Mouse (Mus musculus): Measurements from ENCODE around the gene Gm21721. TPM values are rescaled to one million over a fixed set of nuclear protein-coding genes. Genes with fewer than 3 reads are reported as not detected.
"Not testable (repeated sequence)": the region's sequence is repeated elsewhere in the genome, so short reads cannot be mapped to it uniquely, and the experiment has no call there.

The Gm21721 gene
- polyA plus RNA-seq (2012; rRNA removed), result not detected in 2 replicates

GRCm38 (mm10) chrY:9202090-9202489, at the start of gene Gm21721:
Gene Gm21721, minus strand, starts transcription at chrY:9202190.
- DNase-seq (ENCODE audit: low spot score), result not testable (repeated sequence)

Other genes with a start within 250 kb of the Gm21721 start
- not detected in 2 replicates for gene Gm21292, start 68.3 kb downstream of the Gm21721 start, polyA plus RNA-seq (2012; rRNA removed)
- not detected in 2 replicates for gene Gm21812, start 145.0 kb upstream of the Gm21721 start, polyA plus RNA-seq (2012; rRNA removed)
- not detected in 2 replicates for gene Gm21874, start 214.0 kb upstream of the Gm21721 start, polyA plus RNA-seq (2012; rRNA removed)